Mouse (Mus musculus) thymus, adult 2 months (tissue): Measurements from ENCODE around the gene Gm21188.
"Not testable (repeated sequence)": the region's sequence is repeated elsewhere in the genome, so short reads cannot be mapped to it uniquely, and the experiment has no call there.

Source experiments
- CTCF ChIP-seq: fragments of 200-500 bp; IDR thresholded peaks from 2 replicates; pipeline ENCODE4 v1.5.1; 2012; ENCODE audit warnings: mild to moderate bottlenecking, control low read depth, low read length, moderate library complexity, borderline replicate concordance; ENCODE audit not compliant: control insufficient read depth, poor library complexity, insufficient read depth; ENCODE audit errors: extremely low read depth
- POLR2A ChIP-seq: fragments of 200-500 bp; IDR thresholded peaks from 2 replicates; pipeline ENCODE4 v1.6.1; 2012; ENCODE audit warnings: mild to moderate bottlenecking, low read length, control low read depth, moderate library complexity; ENCODE audit not compliant: control insufficient read depth, poor library complexity, insufficient read depth; ENCODE audit errors: extremely low read depth

DNA sequence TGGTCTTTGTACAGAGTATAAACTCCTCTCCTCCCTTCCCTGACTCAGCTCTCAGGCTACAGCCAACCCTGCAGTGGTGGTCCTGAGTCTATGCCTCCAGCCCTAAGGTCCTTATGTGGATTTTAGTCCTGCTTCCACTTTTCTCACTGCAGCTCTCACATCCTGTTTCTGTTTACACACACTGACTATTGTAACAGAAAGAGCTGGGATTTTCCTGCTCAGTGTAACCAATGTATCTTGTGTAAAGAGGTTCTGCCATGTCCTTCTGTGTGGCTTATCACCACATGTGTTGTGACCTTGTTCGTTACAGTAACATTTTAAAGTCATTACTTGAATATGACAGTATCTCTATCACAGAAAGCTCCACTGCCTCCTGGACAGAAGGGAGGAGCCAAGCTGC, 27.6 kb upstream of the Gm21188 start:
- TF ChIP-seq POLR2A, CTCF: not testable (repeated sequence)
